Mouse (Mus musculus) megakaryocyte-erythroid progenitor cell, adult 5-6 weeks (primary cell): Measurements from ENCODE around the gene Tyrp1. TPM values are rescaled to one million over a fixed set of nuclear protein-coding genes. Genes with fewer than 3 reads are reported as not detected.

ENCODE experiments used
- ATAC-seq: replicated peaks from 2 replicates; pipeline ENCODE4 v1.8.0; 2016; ENCODE audit warnings: mild to moderate bottlenecking, inconsistent platforms; ENCODE audit not compliant: severe bottlenecking, poor library complexity, low FRiP score, low TSS enrichment
- total RNA-seq, 2 experiments: library from RNA; stranded (forward) in 1 of 2; stranded (reverse) in 1 of 2; fragments of 200-1000, 215-1000 nt in 1 of 2; fragments of >200 nt in 1 of 2; fragmentation: Nextera tagmentation in 1 of 2; gene quantifications; 2 replicates each; pipeline ENCODE4 v1.2.3; 2014 to 2017

Gene Tyrp1
- total RNA-seq (2014; fragmentation: Nextera tagmentation) (not detected in 2 replicates), total RNA-seq (2017) (not detected in 2 replicates)

DNA sequence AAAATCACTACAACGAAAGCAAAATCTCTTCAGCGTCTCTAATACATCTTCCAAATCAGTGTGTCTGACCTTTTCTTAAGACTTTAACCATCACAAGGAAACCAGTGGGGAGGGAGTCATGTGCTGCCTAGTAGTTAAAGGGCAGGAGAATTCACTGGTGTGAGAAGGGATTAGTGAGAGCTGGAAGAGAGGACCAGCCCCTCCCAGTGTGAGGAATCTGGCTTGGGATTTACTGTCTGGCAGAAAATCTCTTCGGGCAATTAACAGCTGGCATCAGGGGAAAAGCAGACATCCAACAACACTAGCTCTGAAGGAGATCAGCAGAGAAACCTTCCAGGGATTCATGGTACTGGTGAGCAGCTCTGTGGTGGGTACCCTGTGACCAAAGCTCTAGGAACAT is at the start of gene Tyrp1:
Gene Tyrp1, plus strand, starts transcription at position 74 of the 400 bp plus-strand sequence.
- no peak for ATAC-seq

DNA sequence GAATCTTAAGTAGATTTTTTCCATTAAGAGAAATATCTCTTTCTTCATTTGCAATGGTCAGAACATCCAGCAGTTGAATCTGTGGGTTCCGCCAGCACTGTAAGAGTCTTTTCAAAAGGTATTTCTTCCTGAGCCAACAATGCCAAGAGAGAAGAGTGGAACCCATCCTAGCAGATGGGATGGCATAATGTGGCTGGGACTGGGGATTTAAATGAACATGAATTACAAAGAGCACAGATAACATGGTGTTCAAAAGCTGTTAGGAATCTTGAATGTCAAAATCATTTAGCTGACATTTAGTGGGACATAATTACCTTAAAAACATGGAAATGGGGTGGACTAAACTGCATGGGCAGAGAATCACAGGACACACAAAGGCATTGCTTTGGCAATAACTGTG is 45.6 kb upstream of the Tyrp1 start:
- no peak for ATAC-seq

DNA sequence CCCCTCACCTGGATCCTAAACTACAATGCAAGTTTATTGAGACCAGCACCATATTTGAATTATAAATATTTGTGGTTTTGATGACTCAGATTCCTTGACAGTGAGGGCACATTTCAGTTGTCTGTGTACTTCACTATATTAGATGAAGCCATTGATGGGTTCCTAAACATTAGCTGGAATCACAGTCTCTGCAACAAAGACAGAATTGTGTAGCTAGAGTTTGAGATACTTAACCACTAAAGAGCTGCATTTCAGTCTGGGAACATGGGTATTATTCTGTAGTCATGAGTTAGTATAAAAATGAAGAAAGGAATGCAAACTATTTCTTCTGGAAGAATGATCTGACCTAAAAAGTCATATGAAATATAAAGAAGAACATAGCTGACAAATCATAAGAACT is 14.4 kb upstream of the Tyrp1 start:
- no peak for ATAC-seq

DNA sequence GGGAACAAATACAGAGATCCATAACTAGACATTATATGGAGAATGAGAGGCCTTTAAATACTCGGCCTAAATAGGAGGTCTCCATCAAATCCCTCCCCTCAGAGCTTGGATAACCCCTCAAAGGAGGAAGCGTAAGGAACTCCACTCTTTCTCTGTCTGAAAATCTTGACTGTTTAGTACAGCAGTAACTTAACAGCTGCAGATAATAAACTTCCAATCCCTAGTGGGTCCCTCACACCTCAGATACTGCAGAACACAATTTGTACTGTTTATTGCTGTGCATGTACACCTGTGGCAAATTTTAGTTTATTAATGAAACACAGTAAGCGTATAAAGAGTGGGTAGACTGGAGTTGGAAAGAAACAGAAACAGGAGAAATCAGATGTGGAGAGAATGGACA is 12.0 kb upstream of the Tyrp1 start:
- ATAC-seq: no peak

DNA sequence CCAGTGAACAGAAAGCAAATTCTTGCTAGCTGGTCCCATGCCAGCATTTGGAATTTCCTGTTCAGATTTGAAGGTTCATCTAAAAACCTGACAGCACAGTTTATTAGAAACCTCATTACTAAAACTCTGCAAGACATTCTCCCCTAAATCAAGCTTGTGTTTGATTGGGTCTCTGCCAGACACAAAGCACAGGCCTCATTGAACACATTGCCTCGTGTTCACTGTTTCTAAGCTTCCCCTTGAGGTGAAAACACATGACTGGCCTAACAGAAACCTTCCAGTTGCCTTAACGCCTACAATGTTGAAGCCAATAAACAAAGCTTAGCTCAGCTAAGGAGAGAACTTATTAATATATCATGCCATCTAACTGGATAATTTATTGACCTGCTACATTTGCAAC is 5.7 kb upstream of the Tyrp1 start:
- ATAC-seq: no peak

DNA sequence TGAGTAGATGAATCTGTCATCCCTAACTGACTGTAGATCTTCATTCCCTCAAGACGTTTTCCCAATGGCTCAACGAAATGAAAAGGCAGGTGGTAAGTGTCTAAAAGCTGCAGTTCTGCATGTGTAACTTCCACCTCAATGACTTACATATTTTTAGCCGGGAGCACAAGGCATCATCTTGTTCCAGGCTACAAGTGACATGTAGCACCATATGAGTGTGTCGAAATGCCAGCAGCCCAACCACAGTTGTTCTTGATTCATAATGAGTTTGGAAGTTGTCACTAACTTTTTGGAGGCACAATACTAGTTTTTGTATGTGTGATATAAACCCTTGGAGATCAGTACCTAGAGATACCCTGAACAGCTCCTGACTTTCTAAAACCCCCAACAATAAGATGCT is 5.4 kb downstream of the Tyrp1 start:
- no peak for ATAC-seq

DNA sequence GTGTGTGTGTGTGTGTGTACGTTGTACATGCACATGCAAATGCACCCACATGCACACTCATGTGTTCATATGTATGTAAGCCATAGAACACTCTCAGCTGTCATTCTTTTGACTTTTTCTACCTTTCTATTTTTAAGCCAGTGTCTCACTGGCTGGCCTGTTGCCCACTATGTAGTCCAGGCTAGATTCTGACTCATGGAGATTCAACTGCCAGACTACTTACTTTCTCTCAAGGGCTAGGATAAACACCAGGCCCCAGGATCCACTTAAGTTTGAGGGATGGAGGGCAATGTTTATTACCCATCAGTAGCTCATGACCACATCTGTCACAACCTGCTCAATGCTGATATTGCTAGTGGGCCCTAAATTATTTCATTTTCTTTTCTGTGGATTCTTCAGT is 8.1 kb downstream of the Tyrp1 start:
- no peak for ATAC-seq

DNA sequence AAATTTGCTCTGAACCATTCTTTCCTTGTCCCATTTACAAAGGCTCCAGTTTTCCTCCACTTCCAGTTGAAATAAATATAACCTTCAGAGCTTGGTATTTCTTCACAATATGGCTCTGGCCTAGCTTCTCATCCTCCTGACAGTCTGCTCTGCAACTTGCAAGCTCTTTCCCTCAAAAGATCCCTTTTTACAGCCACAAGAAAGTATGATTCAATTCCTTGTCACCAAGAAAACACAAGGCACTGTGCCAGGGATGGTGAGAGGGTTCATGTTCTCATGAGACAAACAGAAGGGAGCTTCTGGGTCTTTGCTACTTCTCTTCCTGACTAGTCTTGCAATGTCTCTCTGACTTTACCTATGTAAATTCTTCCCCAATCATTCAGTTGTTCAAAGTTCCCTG is 9.8 kb downstream of the Tyrp1 start:
- no peak for ATAC-seq

DNA sequence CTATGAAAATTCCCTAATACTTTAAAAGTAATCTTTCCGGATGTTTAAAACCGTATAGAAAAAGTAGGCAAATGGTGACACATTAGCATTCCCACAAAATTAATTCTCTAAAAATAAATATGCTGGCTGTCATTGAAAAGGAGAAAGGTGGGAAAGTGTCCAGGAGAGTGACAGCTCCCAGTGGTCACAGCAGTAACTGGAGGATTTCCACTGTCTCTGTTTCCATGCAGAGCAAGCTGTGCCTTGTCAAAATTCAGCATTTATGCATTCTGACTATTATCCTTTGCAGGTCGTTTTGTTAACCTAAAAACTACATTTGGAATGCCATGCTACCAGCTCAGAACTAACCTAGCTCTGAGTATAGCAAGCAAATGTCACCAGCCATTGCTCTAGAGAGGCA is 12.1 kb downstream of the Tyrp1 start:
- ATAC-seq: no peak

DNA sequence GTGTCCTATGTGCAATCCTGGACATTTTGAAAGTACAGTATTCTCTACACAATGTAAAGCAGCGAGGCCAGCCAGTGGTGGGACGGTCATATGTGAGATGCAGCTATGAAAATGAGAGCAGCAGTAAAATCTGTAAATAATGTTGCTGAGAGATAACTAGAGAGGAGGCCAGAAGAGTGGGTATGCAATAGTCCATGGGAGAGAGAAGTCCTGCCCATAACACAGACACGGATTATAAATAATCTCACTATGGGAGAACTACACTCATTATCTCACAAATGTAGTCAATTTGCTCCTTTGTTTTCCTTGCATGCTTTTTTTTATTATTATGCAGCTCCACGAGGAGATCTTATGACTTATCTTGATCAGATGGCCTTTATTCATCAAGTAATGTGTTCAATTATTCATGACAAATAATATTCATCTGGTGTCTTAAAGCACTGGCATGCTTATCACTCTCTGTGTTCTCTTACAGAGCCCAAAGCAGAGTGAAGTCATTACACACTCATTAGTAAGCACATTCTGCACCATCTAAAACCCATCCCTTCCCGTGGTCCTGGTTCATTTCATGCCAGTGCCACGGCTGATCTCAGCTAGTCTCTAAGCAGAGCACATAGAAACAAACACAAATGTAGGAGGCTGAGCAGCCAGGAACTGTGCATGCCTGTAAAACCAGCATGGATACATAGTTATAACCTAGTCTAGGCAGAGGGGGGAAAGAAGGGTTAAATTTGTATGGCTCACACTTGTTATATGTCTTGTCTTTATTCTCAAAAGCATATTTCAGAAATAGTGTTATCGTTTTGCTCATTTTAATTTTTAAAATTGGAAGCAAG is 18.9 kb downstream of the Tyrp1 start:
- ATAC-seq: no peak

DNA sequence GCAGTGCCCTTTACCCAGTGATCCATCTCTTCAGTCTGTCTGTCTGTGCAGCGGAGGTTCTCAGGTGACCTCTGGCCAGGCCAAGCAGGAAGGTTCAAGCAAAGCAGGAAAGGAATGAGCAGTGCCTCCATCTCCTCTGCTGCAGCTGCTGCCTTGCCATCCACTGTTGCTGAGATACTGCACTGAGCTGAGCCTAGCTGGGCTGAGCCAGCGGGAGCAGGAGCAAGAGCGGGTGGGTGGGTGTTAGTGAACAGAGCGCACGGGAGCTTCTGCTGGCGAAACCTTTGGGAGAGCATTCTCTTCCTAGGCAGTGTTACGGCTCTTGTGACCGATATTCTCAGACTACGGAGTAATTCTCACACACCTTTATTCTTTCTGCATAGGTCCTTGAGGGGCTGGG is 21.6 kb downstream of the Tyrp1 start:
- no peak for ATAC-seq

DNA sequence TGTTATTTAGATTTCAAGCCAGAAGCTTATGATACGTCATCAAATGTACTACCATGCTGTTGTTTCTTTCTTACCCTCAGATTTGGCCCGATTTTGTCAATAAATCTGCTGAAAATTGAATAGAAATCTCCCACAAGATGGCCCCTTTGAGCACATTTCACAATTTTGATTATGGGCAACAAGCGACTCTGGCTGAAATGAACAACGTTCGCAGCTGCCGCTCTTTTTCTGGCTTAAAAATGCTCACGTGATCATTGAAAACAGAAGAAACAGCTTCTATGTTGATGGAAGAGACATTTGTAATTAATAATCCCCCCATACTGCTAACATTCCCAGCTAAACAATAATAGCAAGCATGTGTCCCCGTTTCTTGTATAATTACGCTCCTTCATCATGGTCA is 29.0 kb downstream of the Tyrp1 start:
- ATAC-seq: no peak

DNA sequence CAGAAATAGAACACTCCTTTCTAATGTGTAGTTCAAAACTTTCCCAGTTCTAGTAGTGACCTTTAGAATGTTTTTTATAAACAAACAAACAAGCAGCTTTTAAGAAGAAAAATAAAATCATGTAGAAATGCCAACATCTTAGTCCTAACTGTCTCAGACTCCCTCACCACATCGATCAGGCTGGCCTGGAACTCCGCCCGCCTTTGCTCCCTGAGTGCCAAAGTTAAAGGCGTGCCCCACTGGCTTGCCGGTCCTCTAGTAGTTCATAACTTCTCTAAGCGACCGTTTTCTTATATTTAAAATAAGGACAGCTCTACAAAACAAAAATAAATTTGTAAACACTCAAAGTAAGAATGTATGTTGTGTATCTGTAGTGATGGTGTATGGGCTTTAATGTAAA is 30.0 kb downstream of the Tyrp1 start:
- ATAC-seq: no peak

DNA sequence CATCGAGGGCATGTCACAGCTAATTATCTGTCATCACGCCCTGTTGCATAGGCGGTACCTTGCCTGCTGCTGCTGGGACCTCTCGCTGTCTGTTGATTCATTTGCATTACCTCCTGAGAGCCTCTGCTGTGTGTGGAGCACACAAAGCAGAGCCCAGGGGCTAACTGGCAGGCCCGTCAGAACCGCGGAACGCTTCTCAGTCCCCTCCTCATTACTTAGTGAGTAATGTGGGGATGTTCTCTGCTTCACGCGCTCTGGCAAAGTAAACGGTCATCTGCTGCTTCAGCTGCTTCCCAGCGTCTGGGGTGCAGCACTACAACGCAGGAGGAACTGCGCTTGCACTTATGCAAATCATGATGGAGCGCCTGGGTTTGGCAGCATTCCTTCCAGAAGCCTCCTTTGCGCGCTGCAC is 30.6 kb downstream of the Tyrp1 start:
- ATAC-seq: no peak

DNA sequence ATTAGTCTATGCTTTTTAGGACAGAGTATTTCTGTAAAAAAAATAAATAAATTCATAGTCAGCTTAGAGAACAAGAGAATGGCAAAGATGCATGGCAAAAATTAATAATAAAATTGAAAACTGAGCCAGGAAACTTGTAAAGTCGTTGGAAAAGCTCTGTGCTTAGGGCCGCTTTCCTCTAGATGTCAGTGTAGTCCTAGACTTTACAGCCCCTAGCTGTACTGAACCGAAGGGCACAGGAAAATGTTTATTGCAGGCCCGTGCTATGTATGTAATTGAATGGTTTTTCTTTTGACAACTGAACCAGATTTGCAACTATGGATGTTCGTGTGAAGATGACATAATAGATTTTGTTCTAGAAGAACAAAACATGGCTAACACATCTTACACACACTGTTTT is 32.1 kb downstream of the Tyrp1 start:
- ATAC-seq: no peak

DNA sequence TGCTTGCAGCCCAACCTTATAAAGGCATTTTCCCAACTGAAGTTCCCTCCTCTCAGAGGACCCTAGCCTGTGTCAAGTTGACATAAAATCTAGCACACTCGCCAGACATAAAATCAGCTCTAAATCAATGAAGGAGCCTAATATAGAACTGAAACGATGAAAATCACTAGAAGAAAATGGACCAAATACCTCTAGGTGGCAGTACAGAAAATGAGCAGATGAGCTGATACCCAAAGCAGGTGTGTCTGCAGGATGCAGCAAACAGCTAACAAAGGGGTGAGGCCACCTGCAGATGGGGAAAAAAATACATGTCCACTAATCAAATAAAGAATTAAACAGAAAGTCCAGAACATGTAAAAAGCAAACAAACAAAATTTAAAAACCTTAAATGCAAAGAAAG is 35.7 kb downstream of the Tyrp1 start:
- ATAC-seq: no peak

DNA sequence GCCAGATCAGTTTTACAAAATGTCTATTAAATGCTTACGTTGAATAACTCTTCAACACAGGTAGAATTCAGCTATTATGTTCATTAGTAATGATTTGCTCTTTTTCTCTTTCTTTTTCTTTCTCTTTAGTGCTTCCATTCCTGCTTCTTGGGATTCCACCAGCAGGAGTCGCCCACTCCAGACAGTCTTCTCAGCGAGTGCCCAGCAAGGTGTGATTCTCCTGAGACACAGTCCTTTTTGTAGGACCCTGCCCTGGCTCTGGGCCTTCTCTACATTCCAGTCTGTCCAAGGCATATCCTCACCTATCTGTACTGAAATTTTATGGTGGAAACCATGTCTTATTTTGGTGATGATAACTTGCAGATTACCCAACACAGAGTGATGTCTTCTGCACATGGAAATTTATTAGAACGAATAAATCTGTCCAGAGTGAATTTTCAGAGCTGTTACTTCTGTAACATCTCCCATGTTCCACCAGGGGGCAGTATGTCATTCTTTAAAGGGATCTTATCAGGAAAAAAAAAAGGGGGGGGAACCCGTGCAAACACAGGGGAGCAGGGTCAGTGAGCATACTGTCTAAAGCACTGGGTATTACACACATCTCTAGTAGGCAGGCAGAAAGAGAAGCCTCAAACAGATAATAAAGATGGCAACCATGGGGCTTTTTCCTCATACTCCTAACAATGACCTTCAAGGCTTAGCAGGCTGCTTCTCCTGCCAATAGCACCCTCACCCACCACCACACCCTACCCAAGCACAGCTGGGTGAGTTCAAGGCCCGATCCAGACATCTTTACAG is 39.1 kb downstream of the Tyrp1 start:
- ATAC-seq: no peak

DNA sequence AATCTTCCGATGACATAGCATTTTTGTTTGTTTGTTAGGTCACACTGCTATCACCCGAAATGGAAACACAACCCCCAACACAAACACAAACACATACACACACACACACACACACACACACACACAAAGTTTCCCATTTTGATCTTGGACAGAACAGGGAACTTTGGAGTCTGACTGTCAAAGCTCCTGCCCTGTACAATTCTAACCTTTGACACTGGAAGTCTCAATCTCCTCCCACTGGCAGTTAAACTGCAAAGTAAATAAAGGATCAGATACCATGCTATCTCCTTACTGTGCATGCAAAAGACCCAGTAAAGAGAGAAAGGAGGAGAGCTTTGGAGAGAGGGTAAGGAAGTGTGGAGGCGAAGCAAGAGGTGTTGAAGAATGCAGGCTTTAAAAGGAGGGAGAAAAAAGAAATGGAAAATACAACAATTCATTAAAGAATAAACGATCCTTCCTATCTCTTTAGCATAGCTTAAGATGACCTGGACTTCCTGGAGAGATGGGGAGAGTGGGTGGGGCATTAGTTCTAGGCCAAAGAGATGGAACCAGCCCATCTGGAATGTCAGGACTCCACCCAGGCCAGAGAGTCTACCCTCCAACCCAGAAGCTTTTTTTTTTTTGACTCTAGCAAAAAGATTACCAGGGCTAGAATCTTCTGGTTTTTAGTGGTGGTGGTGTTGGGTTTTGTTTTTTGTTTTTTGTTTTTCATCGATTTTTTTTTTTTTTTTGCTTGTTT is 40.4 kb downstream of the Tyrp1 start:
- no peak for ATAC-seq

DNA sequence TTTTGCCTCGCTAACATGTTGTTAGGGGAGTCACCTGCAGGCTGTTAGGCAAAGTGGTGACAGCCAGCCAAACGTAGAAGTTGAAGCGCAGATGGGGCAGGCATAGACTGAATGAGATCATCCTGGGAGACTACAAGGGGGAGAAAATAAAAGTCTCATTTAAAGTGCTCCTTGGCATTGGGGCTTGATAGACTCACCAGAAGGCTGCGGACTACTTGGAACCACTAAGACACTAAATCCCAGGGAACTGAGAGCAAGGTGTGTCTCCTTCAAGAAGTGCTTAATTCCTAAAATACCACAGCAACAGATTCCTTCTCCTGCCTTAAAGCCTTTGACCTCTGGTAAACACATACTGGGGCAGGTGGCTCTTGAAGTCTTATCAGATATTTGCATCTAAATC is 41.1 kb downstream of the Tyrp1 start:
- ATAC-seq: no peak

DNA sequence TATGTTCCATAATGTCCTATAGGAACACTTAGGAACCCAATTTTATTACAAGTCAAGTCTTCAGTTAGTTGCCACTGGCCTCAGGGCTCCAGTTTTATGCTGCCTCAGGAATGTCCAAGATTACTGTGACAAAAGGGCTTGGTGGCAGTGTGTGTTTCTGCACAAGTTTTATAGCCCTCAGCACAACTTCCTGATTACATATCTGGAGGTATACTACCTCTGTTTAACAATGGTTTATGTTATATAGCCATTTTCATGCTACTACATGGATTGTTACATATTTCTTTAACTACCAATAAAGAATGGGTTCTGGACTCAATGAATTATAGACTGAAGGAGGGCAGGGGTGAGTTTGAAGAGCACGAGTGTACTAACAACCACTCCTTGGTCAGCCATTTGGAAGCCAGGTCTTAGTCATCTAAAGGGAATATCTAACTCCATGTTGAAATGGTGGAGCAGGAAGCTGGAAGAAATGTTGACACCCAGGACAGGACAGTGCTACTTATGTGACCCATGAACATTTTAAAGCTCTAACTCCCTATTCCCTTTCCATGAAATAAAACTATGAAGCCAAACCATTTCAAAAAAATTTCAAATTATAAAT is 48.2 kb downstream of the Tyrp1 start:
- ATAC-seq: no peak
